Mouse (Mus musculus): ENCODE data around the gene Nfkbiz.
"Not testable (repeated sequence)": the region's sequence is repeated elsewhere in the genome, so short reads cannot be mapped to it uniquely, and the experiment has no call there.

Gene Nfkbiz

GRCm38 (mm10) chr16:55838510-55839474, at the start of gene Nfkbiz:
Nfkbiz (minus strand) TSS chr16:55838899.
- peak; percentile 56 to 60 for DNase-seq (ENCODE audit: low spot score in 2 of 2)

GRCm38 (mm10) chr16:55887814-55888583, 49.3 kb upstream of the Nfkbiz start:
- DNase-seq (ENCODE audit: low spot score in 2 of 2): no peak

- no peak for DNase-seq (ENCODE audit: low spot score in 2 of 2)
Observed at GRCm38 (mm10) chr16:55884246-55884645, 45.5 kb upstream of the Nfkbiz start.

- DNase-seq (ENCODE audit: low spot score in 2 of 2): no peak
Observed at GRCm38 (mm10) chr16:55876025-55876424, 37.3 kb upstream of the Nfkbiz start.

- no peak for DNase-seq (ENCODE audit: low spot score in 2 of 2)
Observed at GRCm38 (mm10) chr16:55863832-55864231, 25.1 kb upstream of the Nfkbiz start.

GRCm38 (mm10) chr16:55863149-55863815, 24.6 kb upstream of the Nfkbiz start:
- peak; percentile 33 to 36 for DNase-seq (ENCODE audit: low spot score in 2 of 2)

GRCm38 (mm10) chr16:55861104-55861503, 22.4 kb upstream of the Nfkbiz start:
- DNase-seq (ENCODE audit: low spot score in 2 of 2): peak in 1 of 2 experiments; percentile 29

- not testable (repeated sequence) for DNase-seq (ENCODE audit: low spot score in 2 of 2)
Observed at GRCm38 (mm10) chr16:55859421-55859820, 20.7 kb upstream of the Nfkbiz start.

GRCm38 (mm10) chr16:55858465-55858864, 19.8 kb upstream of the Nfkbiz start:
- DNase-seq (ENCODE audit: low spot score in 2 of 2): peak; percentile 58 to 60

- DNase-seq (ENCODE audit: low spot score in 2 of 2): peak in 1 of 2 experiments; percentile 21
Observed at GRCm38 (mm10) chr16:55852943-55853727, 14.4 kb upstream of the Nfkbiz start.

- DNase-seq (ENCODE audit: low spot score in 2 of 2): no peak
Observed at GRCm38 (mm10) chr16:55852515-55852914, 13.8 kb upstream of the Nfkbiz start.

GRCm38 (mm10) chr16:55850485-55850884, 11.8 kb upstream of the Nfkbiz start:
- no peak for DNase-seq (ENCODE audit: low spot score in 2 of 2)

- DNase-seq (ENCODE audit: low spot score in 2 of 2): no peak
Observed at GRCm38 (mm10) chr16:55847679-55848078, 9.0 kb upstream of the Nfkbiz start.

GRCm38 (mm10) chr16:55844847-55845246, 6.1 kb upstream of the Nfkbiz start:
- no peak for DNase-seq (ENCODE audit: low spot score in 2 of 2)

GRCm38 (mm10) chr16:55843919-55844318, 5.2 kb upstream of the Nfkbiz start:
- no peak for DNase-seq (ENCODE audit: low spot score in 2 of 2)

- no peak for DNase-seq (ENCODE audit: low spot score in 2 of 2)
Observed at GRCm38 (mm10) chr16:55843134-55843533, 4.4 kb upstream of the Nfkbiz start.

- no peak for DNase-seq (ENCODE audit: low spot score in 2 of 2)
Observed at GRCm38 (mm10) chr16:55841506-55841905, 2.8 kb upstream of the Nfkbiz start.

- no peak for DNase-seq (ENCODE audit: low spot score in 2 of 2)
Observed at GRCm38 (mm10) chr16:55838129-55838509, 580 bp downstream of the Nfkbiz start.

- not testable (repeated sequence) for DNase-seq (ENCODE audit: low spot score in 2 of 2)
Observed at GRCm38 (mm10) chr16:55837653-55838052, 1.0 kb downstream of the Nfkbiz start.

GRCm38 (mm10) chr16:55837168-55837567, 1.5 kb downstream of the Nfkbiz start:
- no peak for DNase-seq (ENCODE audit: low spot score in 2 of 2)

- DNase-seq (ENCODE audit: low spot score in 2 of 2): no peak
Observed at GRCm38 (mm10) chr16:55835798-55836197, 2.9 kb downstream of the Nfkbiz start.

All from right cerebral cortex, postnatal 36 days (tissue).